Mouse (Mus musculus) B cell, adult 2 months (primary cell): ENCODE data around the gene Pced1b.

ENCODE experiments used
- DNase-seq, 2 experiments: peaks; one replicate each; pipeline ENCODE4 v3.0.0; 2022

The Pced1b gene

GRCm38 (mm10) chr15:97287436-97288143 lies 40.7 kb downstream of the Pced1b start:
- DNase-seq = peak in 1 of 2 experiments; percentile 18

GRCm38 (mm10) chr15:97288690-97289089 lies 41.8 kb downstream of the Pced1b start:
- no peak for DNase-seq

- no peak for DNase-seq
Measured at GRCm38 (mm10) chr15:97289176-97289575, 42.3 kb downstream of the Pced1b start.

- DNase-seq = no peak
Measured at GRCm38 (mm10) chr15:97290351-97290750, 43.4 kb downstream of the Pced1b start.

DNA sequence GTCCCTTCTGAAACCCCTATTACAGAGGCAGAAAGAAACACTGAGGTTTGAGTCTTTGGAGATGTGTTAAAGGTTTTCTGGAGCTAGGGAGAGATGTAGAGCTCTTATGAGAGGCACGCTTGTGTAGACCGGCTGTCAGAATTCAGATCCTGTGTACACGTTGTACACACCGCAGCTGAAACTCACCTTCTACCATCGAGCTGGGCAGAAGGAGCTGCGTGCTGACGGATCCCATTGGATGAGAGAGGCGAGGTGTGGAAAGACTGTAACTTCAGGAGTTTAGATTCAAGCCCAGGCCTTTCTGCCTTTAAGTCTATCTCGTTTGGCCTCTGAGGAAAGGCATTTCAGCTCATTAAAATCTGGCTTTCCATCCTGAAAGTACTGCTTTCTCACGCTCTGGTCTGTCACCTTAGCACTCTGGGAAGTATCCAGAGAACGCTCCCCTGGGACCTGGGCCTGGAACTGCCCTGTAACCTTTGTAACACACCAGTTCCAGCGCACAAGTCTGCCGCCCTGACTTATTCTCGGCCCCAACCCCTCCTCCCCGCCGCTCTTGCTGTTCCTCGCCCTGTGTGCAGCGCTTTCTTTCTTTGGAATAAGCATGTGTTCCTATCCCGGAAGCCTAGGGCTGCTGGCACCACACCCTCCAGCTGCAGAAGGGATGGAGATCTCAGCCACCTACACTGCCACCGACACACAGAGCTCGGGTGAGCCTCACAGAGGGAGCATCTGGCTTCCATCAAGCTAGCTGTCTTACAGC lies 44.6 kb downstream of the Pced1b start:
- no peak for DNase-seq

DNA sequence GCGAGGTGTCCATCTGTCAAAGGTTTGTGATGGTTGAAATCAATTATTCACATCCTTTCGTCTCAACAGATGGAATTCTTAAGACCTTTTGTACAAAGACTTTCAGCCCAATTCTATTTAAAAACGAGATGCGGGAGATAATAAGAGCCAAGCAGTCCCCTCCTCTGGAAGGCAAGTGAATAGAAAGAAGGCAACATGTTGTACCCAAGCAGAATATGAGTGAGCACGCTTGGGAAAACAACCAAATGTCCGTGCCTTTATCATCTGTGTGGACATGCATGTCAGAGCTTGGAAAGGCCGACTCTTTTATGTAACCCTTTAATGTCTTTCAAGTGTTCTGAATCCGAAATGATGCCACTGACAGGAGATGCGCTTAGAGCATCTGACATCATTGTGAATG lies 61.0 kb downstream of the Pced1b start:
- no peak for DNase-seq

- no peak for DNase-seq
Measured at GRCm38 (mm10) chr15:97309533-97309932, 62.6 kb downstream of the Pced1b start.

- DNase-seq = no peak
Measured at GRCm38 (mm10) chr15:97310251-97310650, 63.3 kb downstream of the Pced1b start.

- DNase-seq = no peak
Measured at GRCm38 (mm10) chr15:97311211-97311610, 64.3 kb downstream of the Pced1b start.

DNA sequence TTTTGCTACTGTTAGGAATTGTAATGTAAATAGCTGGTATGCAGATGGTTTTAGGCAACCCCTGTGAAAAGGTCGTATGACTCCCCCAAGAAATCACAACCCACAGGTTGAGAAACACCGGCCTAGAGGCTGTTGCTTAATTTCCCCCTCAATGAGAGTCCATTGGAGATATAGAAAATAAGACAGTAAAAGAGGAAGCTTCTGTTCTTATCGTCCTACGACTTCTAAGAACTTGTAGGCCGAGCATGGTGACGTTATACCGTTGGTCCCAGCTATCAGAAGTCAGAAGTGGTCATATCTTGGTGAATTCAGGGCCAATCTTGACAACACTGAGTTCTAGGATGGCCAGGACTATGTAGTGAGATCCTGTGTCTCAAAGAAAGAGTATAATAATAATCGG lies 65.0 kb downstream of the Pced1b start:
- DNase-seq = no peak

GRCm38 (mm10) chr15:97314720-97315421 lies 68.0 kb downstream of the Pced1b start:
- DNase-seq = no peak

GRCm38 (mm10) chr15:97315422-97315757 lies 68.5 kb downstream of the Pced1b start:
- DNase-seq = no peak

DNA sequence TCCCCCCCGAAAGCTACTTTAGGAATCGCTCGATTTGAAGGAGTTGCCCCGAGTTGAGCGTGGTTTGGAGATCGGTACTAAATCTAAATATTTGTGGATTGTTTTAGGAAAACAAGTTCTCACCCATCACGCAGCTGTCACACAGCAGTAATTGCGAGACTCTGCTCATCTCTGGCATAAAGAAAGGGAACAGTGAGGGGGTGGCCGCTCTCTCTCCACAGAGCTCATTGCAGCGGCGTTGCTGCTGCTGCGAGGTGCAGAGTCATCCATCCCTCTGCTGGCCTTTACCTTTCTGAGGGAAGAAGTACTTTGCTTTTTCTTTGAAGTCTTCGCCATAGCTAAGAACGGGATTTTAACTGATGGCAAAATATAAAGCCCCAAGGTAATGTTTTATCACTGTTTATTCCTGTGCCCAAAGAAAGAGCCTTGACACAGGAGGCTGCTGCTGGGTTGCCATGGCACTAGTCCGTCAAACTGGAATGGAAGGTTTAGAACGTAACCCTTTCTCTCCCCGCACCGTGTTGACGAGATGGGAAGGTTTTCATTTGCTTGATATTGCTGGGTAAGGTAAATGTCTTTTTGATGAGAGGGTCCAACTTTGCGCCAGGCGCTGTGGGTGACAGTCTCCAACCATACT lies 71.6 kb downstream of the Pced1b start:
- no peak for DNase-seq

DNA sequence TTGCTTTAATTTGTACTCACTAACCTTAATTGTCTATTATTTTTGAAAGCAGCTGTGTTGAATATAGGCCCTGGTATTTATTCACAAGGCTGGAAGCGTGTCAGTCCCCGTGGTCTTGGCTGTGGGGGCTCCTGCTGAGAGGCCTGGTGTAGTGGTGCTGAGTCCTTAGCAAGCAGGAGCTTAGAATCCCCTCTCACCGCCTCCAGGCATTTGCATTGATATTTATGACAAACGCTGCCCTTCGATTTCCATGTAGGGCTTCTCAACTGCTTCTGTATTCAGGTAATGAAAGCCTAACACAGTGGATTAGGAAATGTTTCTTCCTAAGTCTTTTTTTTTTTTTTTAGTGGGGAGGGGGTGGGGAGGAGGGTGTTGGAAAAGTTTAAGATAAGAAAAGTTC lies 75.9 kb downstream of the Pced1b start:
- DNase-seq = no peak

DNA sequence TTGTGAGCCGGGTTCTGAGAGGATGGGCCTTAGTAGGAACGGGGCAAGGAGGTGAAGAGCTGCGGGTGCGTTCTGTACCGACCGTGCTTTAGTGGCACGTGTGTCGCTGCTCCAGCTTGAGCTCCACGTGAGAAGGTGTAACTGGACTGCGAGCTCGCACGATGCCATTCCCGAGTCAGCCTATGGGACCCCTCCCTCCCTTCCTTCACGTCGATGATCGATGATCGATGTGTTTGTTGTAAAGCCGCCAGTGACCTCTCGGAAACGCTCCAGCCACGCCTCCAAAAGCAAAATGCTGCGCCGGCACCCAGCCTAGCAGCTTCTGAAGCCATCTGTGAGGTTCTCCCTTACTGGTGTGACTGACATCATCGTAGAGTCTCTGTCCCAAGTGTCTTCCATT lies 76.6 kb downstream of the Pced1b start:
- no peak for DNase-seq

DNA sequence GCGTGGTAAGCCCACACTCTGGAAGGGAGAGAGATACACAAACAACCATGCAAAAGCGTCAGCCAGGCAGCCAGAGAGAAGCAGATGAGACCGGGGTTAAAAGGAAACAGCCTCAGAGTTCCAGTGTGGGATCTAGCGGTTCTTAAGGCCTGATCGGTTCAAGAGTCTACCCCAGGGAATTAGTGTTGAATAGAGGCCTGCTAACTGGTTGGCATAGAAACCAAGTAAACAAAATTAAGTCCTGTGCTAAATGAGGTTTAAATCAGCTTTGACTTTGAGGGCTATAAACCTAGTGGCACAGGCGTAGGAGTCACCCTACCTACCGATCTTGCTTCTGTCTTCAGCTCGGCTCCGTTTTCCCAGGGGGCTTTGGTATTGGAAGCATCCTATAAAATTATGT lies 77.4 kb downstream of the Pced1b start:
- DNase-seq = no peak

DNA sequence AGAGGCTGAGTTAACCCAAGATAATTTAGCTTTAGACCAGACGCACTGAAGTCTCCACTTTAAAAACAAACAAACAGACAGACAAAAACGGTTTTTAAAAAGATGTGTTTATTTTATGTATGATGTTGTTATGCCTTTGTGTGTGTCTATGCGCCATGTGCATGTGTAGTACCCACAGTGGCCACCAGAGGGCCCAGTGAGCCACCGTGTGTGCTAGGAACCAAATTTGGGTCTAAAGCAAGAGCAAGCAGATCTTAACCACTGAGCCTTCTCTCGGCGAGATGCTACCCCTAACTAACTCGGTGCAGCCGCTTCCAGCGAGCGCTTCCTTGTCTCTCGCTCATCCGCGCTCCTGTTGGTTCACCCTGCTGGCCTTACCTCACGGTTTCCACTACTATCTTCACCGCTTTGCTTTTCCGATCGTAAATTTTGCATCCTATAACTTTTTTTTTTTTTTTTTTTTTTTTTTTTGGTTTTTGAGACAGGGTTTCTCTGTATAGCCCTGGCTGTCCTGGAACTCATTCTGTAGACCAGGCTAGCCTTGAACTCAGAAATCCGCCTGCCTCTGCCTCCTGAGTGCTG lies 80.7 kb downstream of the Pced1b start:
- peak; percentile 84 to 85 for DNase-seq

GRCm38 (mm10) chr15:97332582-97332981 lies 85.7 kb downstream of the Pced1b start:
- no peak for DNase-seq

- peak; percentile 48 to 62 for DNase-seq
Measured at GRCm38 (mm10) chr15:97337636-97338352, 90.9 kb downstream of the Pced1b start.

GRCm38 (mm10) chr15:97338377-97339060 lies 91.6 kb downstream of the Pced1b start:
- DNase-seq = no peak

DNA sequence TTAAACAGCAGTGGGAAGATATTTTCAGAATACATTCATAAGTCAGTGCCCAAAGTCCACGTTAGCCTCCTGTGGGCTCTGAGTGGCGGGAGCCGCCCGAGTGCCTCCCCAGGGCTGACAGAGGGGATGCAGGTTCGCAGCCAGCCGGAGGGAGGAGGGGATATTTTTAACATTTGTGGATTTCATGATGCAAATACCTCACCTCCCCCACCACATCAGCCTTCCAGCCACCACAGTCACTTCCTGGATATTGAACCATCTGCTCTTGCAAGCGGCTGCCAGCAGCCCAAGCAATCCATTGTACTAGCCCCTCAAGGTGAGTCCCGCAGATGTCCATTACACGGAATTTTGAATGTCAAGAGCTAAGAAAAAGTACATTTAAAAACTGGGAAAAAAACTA lies 95.4 kb downstream of the Pced1b start:
- peak; percentile 19 to 27 for DNase-seq

GRCm38 (mm10) chr15:97342945-97343344 lies 96.0 kb downstream of the Pced1b start:
- DNase-seq = peak; percentile 18 to 28
